Mouse (Mus musculus): Measurements from ENCODE around the gene Ascc1. TPM values are rescaled to one million over a fixed set of nuclear protein-coding genes. Genes with fewer than 3 reads are reported as not detected.

Ascc1 gene
- polyA plus RNA-seq, 1 experiment = 99.2 TPM

GRCm38 (mm10) chr10:60105391-60106145 lies 103.0 kb downstream of the Ascc1 start:
- Histone ChIP-seq H3K4me1 (ENCODE audit: control insufficient read depth, insufficient read depth, low read length) (peaks cover 21% of the 10 kb centered on the region), H3K27me3 (ENCODE audit: control insufficient read depth, insufficient read depth, low read length) (no peaks in the 10 kb centered on the region), H3K4me3 (ENCODE audit: control insufficient read depth, low read depth, low read length) (no peak overlapping the region), H3K27ac (ENCODE audit: control insufficient read depth, insufficient read depth, low read depth, low read length) (no peak overlapping the region; the same call in 1 of the 2 replicates), H3K36me3 (ENCODE audit: control insufficient read depth, insufficient read depth, low read length) (no peaks in the 10 kb centered on the region)
- TF ChIP-seq CTCF (IDR thresholded peaks at IDR 0.05; ENCODE audit: control insufficient read depth, insufficient read depth, insufficient replicate concordance, low read depth, low read length) (no peak), POLR2A (IDR thresholded peaks at IDR 0.05; ENCODE audit: control insufficient read depth, low read depth, low read length) (no peak)

- Histone ChIP-seq H3K27me3 (ENCODE audit: control insufficient read depth, insufficient read depth, low read length) (no peaks in the 10 kb centered on the region), H3K36me3 (ENCODE audit: control insufficient read depth, insufficient read depth, low read length) (no peaks in the 10 kb centered on the region), H3K4me3 (ENCODE audit: control insufficient read depth, low read depth, low read length) (peak within 1 kb of the TSS; percentile 83), H3K27ac (ENCODE audit: control insufficient read depth, insufficient read depth, low read depth, low read length) (peak within 1 kb of the TSS; percentile 84), H3K4me1 (ENCODE audit: control insufficient read depth, insufficient read depth, low read length) (peaks cover 21% of the 10 kb centered on the region)
- no peak; the same call in 1 of the 2 replicates for TF ChIP-seq POLR2A (IDR thresholded peaks at IDR 0.05; ENCODE audit: control insufficient read depth, low read depth, low read length)
- TF ChIP-seq CTCF (IDR thresholded peaks at IDR 0.05; ENCODE audit: control insufficient read depth, insufficient read depth, insufficient replicate concordance, low read depth, low read length) = no peak
These were observed 103.5 kb downstream of the Ascc1 start, which contains the start of gene Spock2 for GRCm38 (mm10) chr10:60106146-60106530. Gene Spock2, plus strand, starts transcription at chr10:60106219.

GRCm38 (mm10) chr10:60106531-60107186 lies 104.1 kb downstream of the Ascc1 start:
- Histone ChIP-seq H3K27me3 (ENCODE audit: control insufficient read depth, insufficient read depth, low read length) (no peaks in the 10 kb centered on the region), H3K27ac (ENCODE audit: control insufficient read depth, insufficient read depth, low read depth, low read length) (peak overlapping the region; percentile 84), H3K4me1 (ENCODE audit: control insufficient read depth, insufficient read depth, low read length) (peaks cover 21% of the 10 kb centered on the region), H3K4me3 (ENCODE audit: control insufficient read depth, low read depth, low read length) (peak overlapping the region; percentile 83), H3K36me3 (ENCODE audit: control insufficient read depth, insufficient read depth, low read length) (no peaks in the 10 kb centered on the region)
- no peak for TF ChIP-seq CTCF (IDR thresholded peaks at IDR 0.05; ENCODE audit: control insufficient read depth, insufficient read depth, insufficient replicate concordance, low read depth, low read length)
- TF ChIP-seq POLR2A (IDR thresholded peaks at IDR 0.05; ENCODE audit: control insufficient read depth, low read depth, low read length) = peak; percentile 42; the same call in 1 of the 2 replicates

GRCm38 (mm10) chr10:60107448-60107847 lies 104.8 kb downstream of the Ascc1 start:
- Histone ChIP-seq H3K4me3 (ENCODE audit: control insufficient read depth, low read depth, low read length) (peak overlapping the region; percentile 83), H3K27ac (ENCODE audit: control insufficient read depth, insufficient read depth, low read depth, low read length) (peak overlapping the region; percentile 80), H3K36me3 (ENCODE audit: control insufficient read depth, insufficient read depth, low read length) (no peaks in the 10 kb centered on the region), H3K4me1 (ENCODE audit: control insufficient read depth, insufficient read depth, low read length) (peaks cover 21% of the 10 kb centered on the region), H3K27me3 (ENCODE audit: control insufficient read depth, insufficient read depth, low read length) (no peaks in the 10 kb centered on the region)
- TF ChIP-seq POLR2A (IDR thresholded peaks at IDR 0.05; ENCODE audit: control insufficient read depth, low read depth, low read length) = peak; percentile 31; the same call in 1 of the 2 replicates
- TF ChIP-seq CTCF (IDR thresholded peaks at IDR 0.05; ENCODE audit: control insufficient read depth, insufficient read depth, insufficient replicate concordance, low read depth, low read length) = no peak

DNA sequence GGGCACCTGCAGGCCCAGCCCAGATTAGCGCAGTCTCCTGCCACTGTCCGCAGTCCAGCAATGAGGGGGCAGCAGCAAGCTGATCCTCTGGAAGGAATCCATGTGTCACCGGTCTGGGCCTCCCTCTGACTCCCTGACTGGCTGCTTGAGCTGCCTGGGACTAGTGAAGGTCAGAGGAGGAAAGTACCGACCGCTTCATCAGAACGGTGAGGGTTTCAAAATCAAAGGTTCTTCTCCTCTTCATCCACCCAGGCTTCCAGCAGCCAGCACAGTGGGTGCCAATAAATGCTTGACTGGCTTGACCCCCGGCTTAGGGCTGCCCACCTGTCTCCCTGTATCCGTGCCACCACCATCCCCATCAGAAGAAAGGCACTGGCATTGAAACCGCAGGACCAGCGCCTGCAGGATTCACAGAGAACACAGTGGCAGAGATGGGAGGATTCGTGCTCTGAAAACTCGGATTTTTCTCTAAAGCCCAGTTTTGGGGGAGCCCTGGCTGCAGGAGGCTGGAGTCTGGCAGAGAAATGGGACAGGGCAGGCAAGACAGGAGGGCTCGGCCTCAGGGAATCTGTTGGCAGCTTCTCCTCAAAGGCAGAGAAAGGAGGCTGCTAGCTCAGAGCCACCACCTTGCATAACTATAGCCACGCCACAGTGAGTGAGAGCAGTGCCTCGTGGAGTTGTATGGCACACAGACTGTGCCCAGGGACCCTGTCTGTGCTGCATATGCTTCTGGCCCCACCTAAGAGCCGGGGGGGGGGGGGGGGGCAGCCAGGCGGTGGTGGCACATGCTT lies 105.9 kb downstream of the Ascc1 start:
- no peaks in the 10 kb centered on the region; the same call in 1 of the 2 replicates for H3K36me3 ChIP-seq (ENCODE audit: control insufficient read depth, insufficient read depth, low read length)
- peaks cover 28% of the 10 kb centered on the region for H3K4me1 ChIP-seq (ENCODE audit: control insufficient read depth, insufficient read depth, low read length)
- H3K27ac ChIP-seq (ENCODE audit: control insufficient read depth, insufficient read depth, low read depth, low read length) = peak overlapping the region; percentile 58
- no peaks in the 10 kb centered on the region for H3K27me3 ChIP-seq (ENCODE audit: control insufficient read depth, insufficient read depth, low read length)
- H3K4me3 ChIP-seq (ENCODE audit: control insufficient read depth, low read depth, low read length) = no peak overlapping the region
- TF ChIP-seq CTCF (IDR thresholded peaks at IDR 0.05; ENCODE audit: control insufficient read depth, insufficient read depth, insufficient replicate concordance, low read depth, low read length) = no peak
- no peak for TF ChIP-seq POLR2A (IDR thresholded peaks at IDR 0.05; ENCODE audit: control insufficient read depth, low read depth, low read length)

GRCm38 (mm10) chr10:60109336-60109735 lies 106.7 kb downstream of the Ascc1 start:
- no peaks in the 10 kb centered on the region for H3K27me3 ChIP-seq (ENCODE audit: control insufficient read depth, insufficient read depth, low read length)
- TF ChIP-seq POLR2A (IDR thresholded peaks at IDR 0.05; ENCODE audit: control insufficient read depth, low read depth, low read length) (no peak), CTCF (IDR thresholded peaks at IDR 0.05; ENCODE audit: control insufficient read depth, insufficient read depth, insufficient replicate concordance, low read depth, low read length) (no peak)
- no peaks in the 10 kb centered on the region; the same call in 1 of the 2 replicates for H3K36me3 ChIP-seq (ENCODE audit: control insufficient read depth, insufficient read depth, low read length)
- H3K27ac ChIP-seq (ENCODE audit: control insufficient read depth, insufficient read depth, low read depth, low read length) = peak overlapping the region; percentile 69
- no peak overlapping the region for H3K4me3 ChIP-seq (ENCODE audit: control insufficient read depth, low read depth, low read length)
- peaks cover 28% of the 10 kb centered on the region for H3K4me1 ChIP-seq (ENCODE audit: control insufficient read depth, insufficient read depth, low read length)

Measured in testis, adult 2 months (tissue).